Mouse (Mus musculus) neural tube, embryonic 11.5 days (tissue): ENCODE measurements at regions not wholly inside any gene's neighbourhood (a gene's known extent, or its start where the extent isn't known, plus 50 kb on each side); places are given as distances from the start of the nearest gene placed in this dataset.

Source experiments
- ATAC-seq: fragments of 200-750 bp; cut with Nextera tagmentation; 2 replicates; pipeline ENCODE4 v1.8.0; 2017; ENCODE audit warnings: moderate number of reproducible peaks, mild to moderate bottlenecking, moderate TSS enrichment, moderate library complexity; ENCODE audit not compliant: insufficient read depth, low FRiP score, low TSS enrichment
- DNase-seq: peaks from one replicate; pipeline ENCODE4 v3.0.0-alpha.2; 2015; ENCODE audit warnings: low spot score
- H3K27ac ChIP-seq: fragments of 300-500 bp; sonication (generic); 2 replicates; pipeline ENCODE4 v1.5.1; 2014; ENCODE audit warnings: low read depth, mild to moderate bottlenecking, low read length
- H3K27me3 ChIP-seq: fragments of 300-500 bp; sonication (generic); 2 replicates; pipeline ENCODE4 v1.6.1; 2014; ENCODE audit warnings: mild to moderate bottlenecking, low read length, mixed read lengths; ENCODE audit not compliant: control insufficient read depth, insufficient read depth
- H3K36me3 ChIP-seq: fragments of 300-500 bp; sonication (generic); 2 replicates; pipeline ENCODE4 v1.6.1; 2014; ENCODE audit warnings: mild to moderate bottlenecking, low read length, moderate library complexity, mixed read lengths; ENCODE audit not compliant: control insufficient read depth, insufficient read depth
- H3K4me1 ChIP-seq: fragments of 300-500 bp; sonication (generic); 2 replicates; pipeline ENCODE4 v1.6.1; 2014; ENCODE audit warnings: low read length, mixed read lengths; ENCODE audit not compliant: control insufficient read depth, insufficient read depth
- H3K4me2 ChIP-seq: fragments of 300-500 bp; sonication (generic); 2 replicates; pipeline ENCODE4 v1.6.1; 2014; ENCODE audit warnings: low read depth, mild to moderate bottlenecking, moderate library complexity
- H3K4me3 ChIP-seq: fragments of 300-500 bp; sonication (generic); 2 replicates; pipeline ENCODE4 v1.5.1; 2014; ENCODE audit warnings: low read depth, low read length
- H3K9ac ChIP-seq: fragments of 300-500 bp; sonication (generic); 2 replicates; pipeline ENCODE4 v1.6.1; 2014; ENCODE audit warnings: mild to moderate bottlenecking, low read length
- H3K9me3 ChIP-seq: fragments of 300-500 bp; sonication (generic); 2 replicates; pipeline ENCODE4 v1.6.1; 2016; ENCODE audit warnings: low read length; ENCODE audit not compliant: control insufficient read depth
- WGBS: fragments of 180-500 bp; shearing (Covaris S2); extraction: QIAGEN DNeasy Blood & Tissue Kit; methylation state at CpG from one replicate; pipeline ENCODE4 v1.1.7; 2014; 5-methylcytosine and 5-hydroxymethylcytosine counted together

DNA sequence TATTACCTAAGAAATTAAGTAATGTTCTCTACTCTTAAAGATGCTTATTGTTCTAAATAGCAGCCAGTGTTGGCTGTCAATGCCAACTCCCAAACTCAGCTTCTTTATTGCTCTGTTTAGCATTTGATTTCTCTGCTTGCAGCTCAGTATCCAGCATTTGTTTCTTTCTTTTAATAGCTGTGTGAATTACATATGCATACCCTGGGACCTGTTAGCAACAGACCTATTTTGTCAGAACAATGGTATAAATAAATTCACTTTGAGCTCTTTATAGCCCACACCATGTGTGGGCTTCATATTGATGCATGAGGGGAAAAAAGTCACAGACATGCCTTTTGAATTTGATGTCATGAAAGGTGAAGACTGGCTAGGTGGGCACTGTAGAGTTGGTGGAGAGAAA, 732.4 kb downstream of the Nsun3 start:
- Histone ChIP-seq H3K27me3 (no peaks in the 10 kb centered on the region), H3K27ac (no peak overlapping the region), H3K9me3 (no peaks in the 10 kb centered on the region), H3K9ac (no peak overlapping the region), H3K4me3 (no peak overlapping the region), H3K4me1 (no peaks in the 10 kb centered on the region), H3K4me2 (no peak overlapping the region), H3K36me3 (no peaks in the 10 kb centered on the region)
- ATAC-seq, result peak; percentile 32; the same call in 1 of the 2 replicates
- no peak for DNase-seq

DNA sequence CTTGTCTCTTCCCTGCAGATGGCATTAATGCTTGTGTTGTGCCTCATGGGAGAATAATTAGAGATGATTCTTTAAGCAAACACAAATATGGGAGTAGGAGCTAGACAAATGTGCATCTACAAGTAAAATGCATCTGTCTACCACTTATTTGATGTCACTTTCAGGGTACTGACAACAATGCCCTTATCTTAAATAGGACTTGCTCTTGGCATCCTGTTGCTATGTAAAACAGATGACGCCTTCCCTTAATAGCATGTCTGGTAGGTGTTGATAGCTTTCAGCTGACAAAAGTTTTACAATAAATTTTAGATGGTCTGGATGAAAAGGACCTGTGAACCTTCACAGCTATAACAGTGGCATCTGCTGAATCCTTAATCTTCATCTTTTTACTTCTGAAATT, 748.6 kb downstream of the Nsun3 start:
- H3K27ac ChIP-seq, result no peak overlapping the region
- H3K36me3 ChIP-seq, result no peaks in the 10 kb centered on the region
- H3K4me3 ChIP-seq, result no peak overlapping the region
- 72% methylated on average over 1 of the region's 1 CpGs for WGBS
- H3K4me1 ChIP-seq, result no peaks in the 10 kb centered on the region
- H3K9me3 ChIP-seq, result no peaks in the 10 kb centered on the region
- no peaks in the 10 kb centered on the region for H3K27me3 ChIP-seq
- ATAC-seq, result no peak
- H3K4me2 ChIP-seq, result no peak overlapping the region
- no peak for DNase-seq
- no peak overlapping the region for H3K9ac ChIP-seq

DNA sequence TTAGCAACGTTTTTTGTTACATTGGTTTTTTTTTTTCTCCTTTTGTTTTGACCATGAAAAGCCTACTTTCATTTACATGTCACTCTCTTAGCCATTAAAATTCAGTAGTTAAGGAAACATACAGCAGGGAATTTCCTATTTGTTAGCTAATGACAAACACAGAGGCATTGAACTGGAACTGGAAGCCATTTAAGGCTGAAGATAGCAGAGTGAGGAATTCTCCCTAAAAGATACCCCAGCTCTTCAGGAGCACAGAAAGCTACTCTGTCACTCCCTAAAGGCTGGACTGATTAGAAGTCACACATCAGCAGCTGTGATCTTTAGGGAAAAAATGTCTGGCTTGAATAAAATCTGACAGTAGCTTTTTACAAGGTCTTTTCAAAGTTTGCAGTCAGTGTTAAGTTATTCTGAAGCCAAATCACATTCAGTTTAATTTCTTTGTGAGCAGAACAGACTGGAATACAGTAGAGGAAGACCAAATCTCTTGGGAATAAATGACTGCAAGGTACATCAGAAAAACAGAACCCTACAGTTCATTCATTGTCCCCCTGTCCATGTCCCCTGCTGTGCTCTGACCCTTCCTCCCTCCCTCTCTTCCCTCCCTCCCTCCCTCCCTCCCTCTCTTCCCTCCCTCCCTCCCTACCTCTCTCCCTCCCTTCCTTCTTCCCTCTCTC, 796.1 kb downstream of the Nsun3 start:
- Histone ChIP-seq H3K27me3 (no peaks in the 10 kb centered on the region), H3K9me3 (no peaks in the 10 kb centered on the region), H3K4me2 (no peak overlapping the region), H3K36me3 (no peaks in the 10 kb centered on the region), H3K9ac (no peak overlapping the region), H3K27ac (no peak overlapping the region), H3K4me1 (no peaks in the 10 kb centered on the region), H3K4me3 (no peak overlapping the region)
- WGBS, result 23% methylated on average over 1 of the region's 1 CpGs
- ATAC-seq (no peak), DNase-seq (no peak)
